42 mouse cellular contexts compared by ENCODE assay signal in the genomic region with DNA sequence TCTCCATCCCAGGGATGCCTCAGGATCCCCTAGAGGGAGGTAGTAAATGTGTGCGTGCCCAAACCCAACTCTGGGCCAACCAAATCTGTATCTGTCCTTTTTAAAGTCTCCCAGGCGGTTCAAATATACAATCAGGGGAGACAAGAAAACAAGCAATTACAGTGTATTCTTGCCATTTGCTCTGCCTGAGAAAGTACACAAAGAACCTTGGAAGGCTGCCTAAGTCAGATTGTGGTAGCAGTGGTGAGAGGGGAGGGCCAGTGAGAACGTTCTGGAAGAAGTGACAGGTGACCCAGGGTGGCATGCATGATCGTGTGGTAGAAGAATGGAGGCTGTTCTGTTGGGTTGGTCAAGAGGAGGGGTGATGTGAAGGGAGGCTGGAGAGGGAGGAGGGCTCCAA. TPM values are rescaled to one million over a fixed set of nuclear protein-coding genes. Genes with fewer than 3 reads are reported as not detected.
"Had no signal": no experiment of that assay in that cellular context is flagged by ENCODE, and none has a peak within 500 bp of the region (broad histone marks: within the 10 kb centered on the region; RNA-seq: fewer than 3 reads in every experiment).

No protein-coding gene starts in this region.

- H3K4me3 ChIP-seq: heart, embryonic 10.5 days; heart, embryonic 12.5 days; heart, embryonic 13.5 days; heart, embryonic 15.5 days; hindbrain, embryonic 10.5 days; hindbrain, embryonic 12.5 days; hindbrain, embryonic 13.5 days; hindbrain, embryonic 15.5 days; intestine, embryonic 15.5 days; kidney, embryonic 15.5 days; layer of hippocampus, adult 2 months; left cerebral cortex, adult 2 months had no signal

- DNase-seq: heart, postnatal 10 days; heart, postnatal 14 days; heart, postnatal 36 days; heart, postnatal 4 days; kidney, adult 11 months; kidney, adult 18-20 months; kidney, adult 2 months; kidney, adult 8-10 months; kidney, adult 9 months; kidney, postnatal 14 days; kidney, postnatal 25 days; kidney, postnatal 36 days; kidney, postnatal 4 days; layer of hippocampus, adult 9-11 months; layer of hippocampus, postnatal 36 days had no signal

- H3K4me1 ChIP-seq: heart, embryonic 13.5 days; intestine, embryonic 15.5 days; kidney, embryonic 15.5 days had no signal

- ATAC-seq: hindbrain, embryonic 16.5 days; hindbrain, postnatal 0 days; inflammation-experienced regulatory T-cells, adult 6 months; intestine, embryonic 15.5 days; intestine, embryonic 16.5 days; intestine, postnatal 0 days had no signal

- H3K9ac ChIP-seq: heart, embryonic 12.5 days; heart, embryonic 13.5 days; heart, embryonic 15.5 days; hindbrain, embryonic 12.5 days; hindbrain, embryonic 13.5 days; hindbrain, embryonic 14.5 days; hindbrain, embryonic 15.5 days; intestine, embryonic 15.5 days; kidney, embryonic 15.5 days had no signal

- H3K4me2 ChIP-seq: heart, embryonic 11.5 days; heart, embryonic 12.5 days; heart, embryonic 13.5 days; heart, embryonic 15.5 days; hindbrain, embryonic 12.5 days; hindbrain, embryonic 13.5 days; hindbrain, embryonic 14.5 days; hindbrain, embryonic 15.5 days; intestine, embryonic 15.5 days; kidney, embryonic 15.5 days had no signal

- H3K36me3 ChIP-seq: heart, embryonic 10.5 days; heart, embryonic 12.5 days; heart, embryonic 13.5 days; heart, embryonic 15.5 days; hindbrain, embryonic 10.5 days; hindbrain, embryonic 12.5 days; hindbrain, embryonic 13.5 days; hindbrain, embryonic 15.5 days; intestine, embryonic 15.5 days; kidney, embryonic 15.5 days had no signal

- H3K27ac ChIP-seq: heart, embryonic 10.5 days; heart, embryonic 13.5 days; heart, embryonic 15.5 days; hindbrain, embryonic 10.5 days; hindbrain, embryonic 12.5 days; hindbrain, embryonic 13.5 days; hindbrain, embryonic 14.5 days; hindbrain, embryonic 15.5 days; hindbrain, postnatal 0 days; intestine, embryonic 15.5 days; kidney, embryonic 15.5 days; kidney, postnatal 0 days; layer of hippocampus, adult 2 months; left cerebral cortex, adult 2 months had no signal

- H3K9me3 ChIP-seq: heart, embryonic 10.5 days; heart, embryonic 12.5 days; heart, embryonic 13.5 days; heart, embryonic 15.5 days; hindbrain, embryonic 10.5 days; hindbrain, embryonic 12.5 days; hindbrain, embryonic 13.5 days; hindbrain, embryonic 15.5 days; intestine, embryonic 15.5 days; kidney, embryonic 15.5 days had no signal

- H3K27me3 ChIP-seq: hindbrain, embryonic 15.5 days; intestine, embryonic 15.5 days had no signal

RNA-seq across cellular contexts. Expression of gene Ccl1, which starts 46.4 kb away (rescaled TPM):
- polyA plus RNA-seq: heart, embryonic 10.5 days; heart, embryonic 11.5 days; heart, embryonic 12.5 days; heart, embryonic 13.5 days; heart, embryonic 14.5 days; heart, embryonic 15.5 days; heart, postnatal 0 days; hindbrain, embryonic 10.5 days; hindbrain, embryonic 11.5 days; hindbrain, embryonic 12.5 days; hindbrain, embryonic 14.5 days; hindbrain, embryonic 16.5 days; hindbrain, postnatal 0 days; intestine, embryonic 14.5 days; intestine, embryonic 15.5 days; intestine, embryonic 16.5 days; intestine, postnatal 0 days; kidney, adult 2 months; kidney, embryonic 14.5 days; kidney, embryonic 15.5 days; kidney, embryonic 16.5 days; kidney, postnatal 0 days; large intestine, adult 2 months had no signal
